Mouse (Mus musculus): ENCODE results near the gene Cmtm5. TPM values are rescaled to one million over a fixed set of nuclear protein-coding genes. Genes with fewer than 3 reads are reported as not detected.
A peak's percentile ranks its signal among the peaks of the same experiment; 100 is the strongest.
"Not testable (repeated sequence)": the region's sequence is repeated elsewhere in the genome, so short reads cannot be mapped to it uniquely, and the experiment has no call there.

Cmtm5 gene
- total RNA-seq, 2 experiments from 2014 or later, result not detected

DNA sequence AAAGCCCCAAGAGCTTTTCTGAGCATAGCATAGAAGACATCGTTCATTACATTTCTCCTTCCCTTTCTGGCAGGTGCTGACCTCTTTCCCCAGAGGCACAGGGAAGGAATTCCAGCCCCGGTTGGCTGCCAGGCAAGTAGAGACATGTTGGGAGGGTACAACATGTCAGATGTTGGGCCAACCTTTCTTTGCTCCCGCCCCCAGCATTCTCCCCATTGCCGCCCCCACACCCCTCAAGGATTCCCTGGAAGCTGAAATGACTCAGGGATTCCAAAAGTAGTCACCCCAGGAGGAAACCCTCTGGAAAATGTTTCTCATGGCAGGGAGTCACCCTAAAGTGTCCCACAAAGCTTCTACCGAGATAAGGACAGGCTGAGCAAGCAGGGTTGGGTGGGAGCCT lies 6.3 kb upstream of the Cmtm5 start:
- no peak for ATAC-seq (replicated peaks; ENCODE audit: low FRiP score, low TSS enrichment, poor library complexity, severe bottlenecking)

- no peak for ATAC-seq (replicated peaks; ENCODE audit: low FRiP score, low TSS enrichment, poor library complexity, severe bottlenecking)
Measured at GRCm38 (mm10) chr14:54930431-54930830, 5.6 kb upstream of the Cmtm5 start.

- no peak for ATAC-seq (replicated peaks; ENCODE audit: low FRiP score, low TSS enrichment, poor library complexity, severe bottlenecking)
Measured at GRCm38 (mm10) chr14:54932645-54933150, 3.4 kb upstream of the Cmtm5 start, which contains the start of gene Il25. Gene Il25 (plus strand): TSS chr14:54932695.

GRCm38 (mm10) chr14:54936831-54937160 lies 735 bp downstream of the Cmtm5 start:
- no peak for ATAC-seq (replicated peaks; ENCODE audit: low FRiP score, low TSS enrichment, poor library complexity, severe bottlenecking)

DNA sequence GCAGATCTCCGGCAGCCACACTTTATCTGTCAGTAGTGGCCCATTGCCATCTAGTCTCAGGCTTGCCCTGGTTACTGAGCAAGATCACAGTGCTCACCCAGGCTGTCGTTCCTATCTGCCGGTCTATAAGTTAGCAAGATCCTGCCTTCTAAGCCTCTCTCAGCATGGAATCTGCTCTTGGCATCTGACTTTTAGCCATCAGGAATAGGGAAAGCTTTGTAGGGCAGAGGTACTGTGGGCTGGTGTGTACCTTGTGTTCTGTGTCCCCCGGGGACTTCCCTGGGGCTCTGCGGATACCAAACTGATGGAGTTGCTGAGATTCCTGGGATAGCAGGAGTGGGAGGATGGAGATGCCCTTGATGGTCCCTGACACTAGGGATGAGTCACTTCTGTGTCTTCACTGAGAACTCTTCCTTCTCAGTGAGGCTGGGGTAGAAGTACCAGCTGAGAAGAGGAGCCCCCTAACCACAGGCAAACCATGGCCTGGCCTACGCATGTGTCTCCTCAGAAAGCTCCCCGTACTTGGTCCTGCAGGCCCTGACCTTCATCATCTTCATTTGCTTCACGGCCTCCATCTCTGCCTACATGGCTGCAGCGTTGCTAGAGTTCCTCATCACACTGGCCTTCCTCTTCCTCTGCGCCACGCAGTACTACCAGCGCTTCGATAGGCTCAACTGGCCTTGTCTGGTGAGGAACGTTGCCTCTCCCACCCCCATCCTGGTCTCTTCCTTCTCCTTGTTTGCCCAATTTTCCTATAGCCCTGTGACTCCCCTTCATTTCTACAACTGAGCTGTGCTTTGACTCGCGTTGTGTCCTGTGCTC lies 1.5 kb downstream of the Cmtm5 start:
- ATAC-seq (replicated peaks; ENCODE audit: low FRiP score, low TSS enrichment, poor library complexity, severe bottlenecking), result no peak

GRCm38 (mm10) chr14:54938431-54939219 lies 2.6 kb downstream of the Cmtm5 start:
- ATAC-seq (replicated peaks; ENCODE audit: low FRiP score, low TSS enrichment, poor library complexity, severe bottlenecking), result no peak

DNA sequence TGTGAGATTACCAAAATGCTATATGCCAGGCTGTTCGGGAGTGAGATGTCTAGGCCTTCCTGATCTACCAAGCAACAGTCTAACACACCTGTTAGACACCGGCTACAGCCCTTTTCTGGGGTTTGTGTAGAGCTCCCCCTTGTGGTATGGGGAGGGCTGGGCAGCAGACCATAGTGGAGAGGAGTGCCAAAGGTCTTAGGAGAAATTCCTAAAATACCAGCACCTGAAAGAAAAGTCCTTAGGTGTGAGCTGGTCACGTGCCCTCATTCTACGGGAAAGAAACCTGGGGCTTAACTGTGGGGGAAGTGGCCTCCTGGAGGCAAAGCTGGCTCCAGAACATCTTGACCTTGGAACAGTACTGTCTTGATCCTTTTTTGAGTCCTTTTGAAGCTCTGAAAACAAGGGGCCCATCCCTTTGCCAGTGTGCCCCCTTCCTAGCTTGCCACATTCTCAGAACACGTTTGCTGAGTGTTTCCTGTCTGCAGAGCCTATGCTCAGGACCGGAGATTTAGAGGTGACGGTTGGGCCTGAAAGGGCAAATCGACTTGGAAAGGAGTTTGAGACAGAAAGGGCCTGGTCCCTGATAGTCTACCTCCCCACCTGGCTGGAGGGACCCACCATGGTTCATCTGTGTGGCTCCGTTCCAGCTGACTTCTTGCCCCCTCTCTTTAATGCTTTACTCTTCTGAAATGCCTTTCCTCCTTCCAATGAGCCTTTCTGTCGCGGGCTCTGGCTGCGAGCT lies 3.5 kb downstream of the Cmtm5 start:
- ATAC-seq (replicated peaks; ENCODE audit: low FRiP score, low TSS enrichment, poor library complexity, severe bottlenecking), result peak; percentile 66

- ATAC-seq (replicated peaks; ENCODE audit: low FRiP score, low TSS enrichment, poor library complexity, severe bottlenecking), result no peak
Measured at GRCm38 (mm10) chr14:54940176-54940530, 4.1 kb downstream of the Cmtm5 start.

DNA sequence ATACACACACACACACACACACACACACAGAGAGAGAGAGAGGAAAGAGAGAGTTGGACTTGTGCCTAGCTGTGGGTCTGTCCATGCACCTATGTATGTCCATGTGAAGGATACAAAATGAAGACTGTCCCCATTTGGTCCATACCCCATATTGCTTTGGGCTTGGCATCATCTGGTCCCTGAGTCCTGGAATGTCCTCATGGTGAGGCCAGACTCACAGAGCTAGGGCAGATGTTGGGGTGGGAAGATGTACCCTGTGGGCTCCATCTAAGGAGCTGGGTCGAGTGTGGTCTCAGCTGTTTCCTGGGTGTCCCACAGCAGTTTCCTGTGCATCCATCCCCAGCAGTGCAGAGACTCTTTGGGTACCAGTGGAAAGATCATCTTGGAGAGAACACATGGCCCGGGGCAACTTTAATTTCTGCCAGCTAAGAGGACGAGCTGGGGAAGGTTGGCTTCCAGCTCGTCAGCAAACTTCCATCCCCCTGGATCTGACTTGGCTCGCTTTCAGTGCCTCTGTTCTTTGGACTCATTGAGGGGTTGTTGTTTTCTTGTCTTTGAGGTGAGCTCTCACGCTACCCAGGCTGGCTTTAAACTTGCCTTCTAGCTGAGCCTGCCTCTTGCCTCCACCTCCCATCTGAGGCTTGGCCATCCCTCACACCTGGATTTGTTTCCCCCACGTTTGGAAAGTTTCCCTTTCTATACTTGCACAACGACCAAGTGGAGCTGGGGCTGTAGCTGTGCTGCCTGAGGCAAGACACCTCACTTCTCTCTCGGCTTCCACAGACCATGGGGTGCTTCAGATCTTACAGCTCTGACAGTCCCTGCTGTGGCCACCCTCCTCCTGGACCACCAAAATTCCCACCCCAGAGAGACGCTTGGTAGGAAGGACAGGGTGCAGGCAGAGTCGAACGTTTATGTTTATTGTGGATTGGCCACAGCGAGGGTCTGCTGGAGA lies 5.2 kb downstream of the Cmtm5 start:
- no peak for ATAC-seq (replicated peaks; ENCODE audit: low FRiP score, low TSS enrichment, poor library complexity, severe bottlenecking)

DNA sequence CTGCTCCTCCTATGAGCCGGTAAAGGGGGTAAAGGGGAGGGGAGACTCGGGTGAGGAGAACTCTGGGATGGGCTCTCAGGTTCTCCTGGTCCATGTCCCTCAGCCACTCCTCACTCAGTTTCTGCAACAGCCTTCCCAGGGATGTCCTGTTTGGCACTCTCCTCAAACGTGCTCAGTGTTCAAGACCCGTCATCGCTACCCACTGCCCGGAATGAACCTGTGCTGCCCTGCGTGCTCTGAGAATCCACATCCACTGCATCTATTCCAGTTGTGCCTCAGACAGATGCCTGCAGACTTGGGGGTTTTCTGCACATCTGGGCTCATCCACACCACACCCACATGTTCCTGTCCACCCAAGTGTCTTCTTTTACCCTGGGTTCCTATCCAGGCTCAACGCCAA lies 6.4 kb downstream of the Cmtm5 start:
- no peak for ATAC-seq (replicated peaks; ENCODE audit: low FRiP score, low TSS enrichment, poor library complexity, severe bottlenecking)

DNA sequence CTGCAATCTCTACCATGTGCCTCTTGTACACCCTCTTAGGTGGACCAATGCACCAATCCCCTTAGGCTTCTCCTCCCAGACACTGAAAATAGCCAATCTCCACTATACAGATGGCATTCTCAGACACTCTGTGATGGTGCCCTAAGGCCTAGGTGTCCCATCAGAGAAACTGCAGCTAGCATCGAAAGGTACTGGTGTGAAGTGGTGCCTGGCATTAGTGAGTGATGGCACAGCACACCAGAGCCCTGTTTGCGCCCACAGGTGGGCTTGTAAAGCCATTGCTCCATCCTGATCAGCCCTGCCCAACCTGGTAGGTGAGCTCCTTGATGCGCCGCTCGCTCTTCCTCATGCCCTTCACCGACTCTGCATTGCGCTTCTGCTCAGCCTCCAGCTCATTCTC lies 7.9 kb downstream of the Cmtm5 start:
- no peak for ATAC-seq (replicated peaks; ENCODE audit: low FRiP score, low TSS enrichment, poor library complexity, severe bottlenecking)

DNA sequence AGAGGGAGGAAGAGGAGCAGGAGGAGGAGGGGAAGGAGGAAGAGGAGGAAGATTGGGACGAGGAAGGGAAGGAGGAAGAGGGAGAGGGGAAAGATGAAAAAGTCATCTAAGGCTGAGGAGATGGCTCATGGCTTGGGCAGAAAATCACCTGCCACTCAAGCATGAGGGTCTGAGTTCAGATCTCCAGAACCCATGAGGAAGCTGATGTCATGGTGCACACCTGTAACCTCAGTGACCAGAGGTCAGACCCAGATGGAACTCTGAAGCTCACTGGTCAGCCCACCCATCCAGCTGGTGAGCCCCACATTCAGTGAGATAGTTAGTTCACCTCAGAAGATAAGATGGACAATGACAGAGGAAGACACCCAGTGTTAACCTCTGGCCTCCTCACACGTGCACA lies 8.9 kb downstream of the Cmtm5 start:
- ATAC-seq (replicated peaks; ENCODE audit: low FRiP score, low TSS enrichment, poor library complexity, severe bottlenecking), result no peak

DNA sequence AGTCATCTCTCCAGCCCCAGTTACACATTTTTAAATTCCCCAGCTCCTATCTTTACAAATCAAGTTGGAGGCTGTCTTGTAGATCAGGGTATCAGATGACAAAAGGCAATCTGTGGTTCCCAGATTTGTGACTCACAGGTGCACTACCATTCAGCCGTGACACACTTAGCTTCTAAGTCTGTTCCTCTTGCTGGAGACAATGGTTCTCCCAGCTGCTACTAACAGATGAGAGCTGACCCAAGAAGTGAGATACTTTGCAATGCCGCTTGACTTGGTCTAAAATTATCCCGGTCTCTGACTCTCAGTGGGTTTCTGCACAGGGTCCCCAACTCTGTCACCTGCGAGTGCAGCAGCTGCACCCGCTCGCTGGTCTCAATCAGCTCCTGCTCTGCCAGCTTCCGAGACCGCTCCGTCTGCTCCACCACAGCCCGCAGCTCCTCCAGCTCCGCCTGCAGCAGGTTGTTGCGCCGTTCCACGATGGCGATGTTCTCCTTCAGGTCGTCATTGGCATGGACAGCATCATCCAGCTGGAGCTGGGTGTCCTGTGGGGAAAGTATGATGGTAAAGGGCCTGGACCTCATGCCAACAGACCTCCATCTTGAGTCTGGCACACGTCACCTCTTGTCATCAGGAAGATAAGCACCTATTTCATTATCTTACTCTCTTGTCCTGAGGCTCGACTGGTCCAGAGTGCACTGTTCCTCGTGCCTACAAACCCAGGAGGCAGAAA lies 10.1 kb downstream of the Cmtm5 start:
- no peak for ATAC-seq (replicated peaks; ENCODE audit: low FRiP score, low TSS enrichment, poor library complexity, severe bottlenecking)

GRCm38 (mm10) chr14:54947008-54947407 lies 10.9 kb downstream of the Cmtm5 start:
- not testable (repeated sequence) for ATAC-seq (replicated peaks; ENCODE audit: low FRiP score, low TSS enrichment, poor library complexity, severe bottlenecking)

DNA sequence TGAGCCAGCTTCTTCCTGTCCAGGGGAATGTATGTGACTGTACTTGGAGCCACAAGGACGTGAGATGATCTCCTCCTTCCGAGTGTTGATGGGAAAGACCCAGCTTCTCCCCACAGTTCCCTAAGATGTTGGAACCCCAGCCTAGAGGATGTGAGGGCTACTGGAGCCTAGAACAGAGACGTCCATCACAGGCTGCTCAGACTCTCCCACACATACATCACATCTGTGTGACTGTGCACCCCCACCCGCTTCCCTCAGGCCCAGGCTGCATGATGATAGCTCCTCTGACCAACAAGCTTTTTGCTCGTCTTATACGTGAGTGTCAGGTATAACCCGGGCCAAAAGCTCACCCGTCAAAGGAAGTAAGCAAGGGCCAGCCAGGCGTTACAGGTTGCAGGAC lies 12.7 kb downstream of the Cmtm5 start:
- ATAC-seq (replicated peaks; ENCODE audit: low FRiP score, low TSS enrichment, poor library complexity, severe bottlenecking), result no peak

- no peak for ATAC-seq (replicated peaks; ENCODE audit: low FRiP score, low TSS enrichment, poor library complexity, severe bottlenecking)
Measured at GRCm38 (mm10) chr14:54950493-54950892, 14.4 kb downstream of the Cmtm5 start.

GRCm38 (mm10) chr14:54951587-54951986 lies 15.5 kb downstream of the Cmtm5 start:
- ATAC-seq (replicated peaks; ENCODE audit: low FRiP score, low TSS enrichment, poor library complexity, severe bottlenecking), result no peak

- no peak for ATAC-seq (replicated peaks; ENCODE audit: low FRiP score, low TSS enrichment, poor library complexity, severe bottlenecking)
Measured at GRCm38 (mm10) chr14:54953664-54954206, 17.7 kb downstream of the Cmtm5 start.
